Mouse (Mus musculus) liver, postnatal 0 days (tissue): ENCODE results near the gene Nptxr.

ENCODE experiments used
- CTCF ChIP-seq: sonication (generic); IDR thresholded peaks from 2 replicates; pipeline ENCODE4 v1.5.1; 2016; ENCODE audit warnings: antibody characterized with exemption, low read depth
- EP300 ChIP-seq: IDR thresholded peaks from 2 replicates; pipeline ENCODE4 v1.6.1; 2016; ENCODE audit warnings: antibody characterized with exemption, low read depth, mild to moderate bottlenecking

- TF ChIP-seq EP300 (no peak), CTCF (no peak)
These were observed 22.7 kb upstream of the Nptxr start for GRCm38 (mm10) chr15:79827061-79827777.
